Mouse (Mus musculus) lung, adult 2 months (tissue): ENCODE data around the gene Tgfbr2. TPM values are rescaled to one million over a fixed set of nuclear protein-coding genes. Genes with fewer than 3 reads are reported as not detected.

Experiments used
- DNase-seq: peaks from one replicate; pipeline ENCODE4 v3.0.0; 2022
- H3K4me1 ChIP-seq: fragments of 200-500 bp; 2 replicates; pipeline ENCODE4 v1.6.1; 2011; ENCODE audit warnings: low read length; ENCODE audit not compliant: control insufficient read depth, insufficient read depth
- H3K4me3 ChIP-seq: fragments of 200-500 bp; replicated peaks from 2 replicates; pipeline ENCODE3; 2011; ENCODE audit warnings: low read depth, mild to moderate bottlenecking, control low read depth, low read length; ENCODE audit errors: extremely low read depth
- CTCF ChIP-seq: fragments of 200-500 bp; IDR thresholded peaks from 2 replicates; pipeline ENCODE4 v1.5.1; 2011; ENCODE audit warnings: mild to moderate bottlenecking, low read length, control low read depth; ENCODE audit not compliant: insufficient read depth
- POLR2A ChIP-seq: fragments of 200-500 bp; IDR thresholded peaks from 2 replicates; pipeline ENCODE4 v1.6.1; 2011; ENCODE audit warnings: low read depth, mild to moderate bottlenecking, control low read depth, low read length, borderline replicate concordance; ENCODE audit errors: extremely low read depth
- WGBS: fragments of 180-500 bp; shearing (Covaris S2); methylation state at CpG from one replicate; pipeline ENCODE4 v1.1.7; 2018; 5-methylcytosine and 5-hydroxymethylcytosine counted together
- polyA plus RNA-seq: library from polyadenylated mRNA; depleted of rRNA; stranded (reverse); fragments of >200 nt; gene quantifications from 2 replicates; pipeline ENCODE4 v1.2.3, GENCODE M21; 2012

Tgfbr2 gene
- polyA plus RNA-seq, 1 experiment: 146 TPM

GRCm38 (mm10) chr9:116198488-116198887 is 23.3 kb upstream of the Tgfbr2 start:
- no peak for DNase-seq
- H3K4me3 ChIP-seq: no peak overlapping the region
- 74% methylated on average over 9 of the region's 9 CpGs for WGBS
- TF ChIP-seq CTCF (no peak), POLR2A (no peak)
- peaks cover 2% of the 10 kb centered on the region for H3K4me1 ChIP-seq

GRCm38 (mm10) chr9:116197491-116198170 is 22.5 kb upstream of the Tgfbr2 start:
- 90% methylated on average over 11 of the region's 11 CpGs for WGBS
- no peak for DNase-seq
- H3K4me3 ChIP-seq: no peak overlapping the region
- TF ChIP-seq CTCF: no peak
- no peak for TF ChIP-seq POLR2A
- H3K4me1 ChIP-seq: peaks cover 2% of the 10 kb centered on the region

GRCm38 (mm10) chr9:116193889-116194450 is 18.8 kb upstream of the Tgfbr2 start:
- Histone ChIP-seq H3K4me1 (peaks cover 6% of the 10 kb centered on the region), H3K4me3 (no peak overlapping the region)
- DNase-seq: no peak
- TF ChIP-seq POLR2A: no peak
- no peak for TF ChIP-seq CTCF
- 51% methylated on average over 4 of the region's 4 CpGs for WGBS

- TF ChIP-seq POLR2A (no peak), CTCF (no peak)
- no peak overlapping the region for H3K4me3 ChIP-seq
- no peak for DNase-seq
- 77% methylated on average over 1 of the region's 1 CpGs for WGBS
- peaks cover 6% of the 10 kb centered on the region for H3K4me1 ChIP-seq
Measured at GRCm38 (mm10) chr9:116193535-116193881, 18.3 kb upstream of the Tgfbr2 start.

- 96% methylated on average over 12 of the region's 12 CpGs for WGBS
- TF ChIP-seq POLR2A (no peak), CTCF (no peak)
- peaks cover 6% of the 10 kb centered on the region for H3K4me1 ChIP-seq
- DNase-seq: no peak
- H3K4me3 ChIP-seq: no peak overlapping the region
Measured at GRCm38 (mm10) chr9:116192826-116193534, 17.8 kb upstream of the Tgfbr2 start.

GRCm38 (mm10) chr9:116192253-116192652 is 17.1 kb upstream of the Tgfbr2 start:
- DNase-seq: no peak
- WGBS: 66% methylated on average over 7 of the region's 7 CpGs
- no peak overlapping the region for H3K4me3 ChIP-seq
- TF ChIP-seq CTCF (no peak), POLR2A (no peak)
- H3K4me1 ChIP-seq: peaks cover 6% of the 10 kb centered on the region

- Histone ChIP-seq H3K4me1 (peaks cover 6% of the 10 kb centered on the region), H3K4me3 (no peak overlapping the region)
- TF ChIP-seq CTCF (no peak), POLR2A (no peak)
- no peak for DNase-seq
- 88% methylated on average over 4 of the region's 4 CpGs for WGBS
Measured at GRCm38 (mm10) chr9:116189831-116190230, 14.7 kb upstream of the Tgfbr2 start.

GRCm38 (mm10) chr9:116188952-116189666 is 13.9 kb upstream of the Tgfbr2 start:
- TF ChIP-seq POLR2A: no peak
- no peak for TF ChIP-seq CTCF
- Histone ChIP-seq H3K4me3 (no peak overlapping the region), H3K4me1 (peaks cover 5% of the 10 kb centered on the region)
- no peak for DNase-seq
- 61% methylated on average over 15 of the region's 15 CpGs for WGBS

- no peak for DNase-seq
- Histone ChIP-seq H3K4me1 (peaks cover 3% of the 10 kb centered on the region; the same call in 1 of the 2 replicates), H3K4me3 (no peak overlapping the region)
- TF ChIP-seq CTCF (no peak), POLR2A (no peak)
- 67% methylated on average over 10 of the region's 10 CpGs for WGBS
Measured at GRCm38 (mm10) chr9:116187181-116187731, 12.1 kb upstream of the Tgfbr2 start.
